Mouse (Mus musculus): Measurements from ENCODE around the gene Prpf19. TPM values are rescaled to one million over a fixed set of nuclear protein-coding genes. Genes with fewer than 3 reads are reported as not detected.

Prpf19 gene
- total RNA-seq, 1 experiment from 2014 or later, result 32.0 TPM

Other genes with a start within 250 kb of the Prpf19 start
- not detected in 2 replicates for gene Pga5, start 217.2 kb upstream of the Prpf19 start, total RNA-seq (2017)
- gene Vps37c, start 206.5 kb upstream of the Prpf19 start, total RNA-seq (2017), result 21.0 and 25.6 TPM in 2 replicates
- 16.7 and 18.7 TPM in 2 replicates for gene Cd5, start 156.2 kb upstream of the Prpf19 start, total RNA-seq (2017)
- 10.7 and 11.2 TPM in 2 replicates for gene Cd6, start 65.2 kb upstream of the Prpf19 start, total RNA-seq (2017)
- gene Slc15a3, start 55.5 kb upstream of the Prpf19 start, total RNA-seq (2017), result 54.1 and 61.9 TPM in 2 replicates
- 1.5 and 2.1 TPM in 2 replicates for gene Tmem132a, start 25.3 kb upstream of the Prpf19 start, total RNA-seq (2017)
- gene Tmem109, start 13.2 kb upstream of the Prpf19 start, total RNA-seq (2017), result 11.5 and 17.2 TPM in 2 replicates
- gene Zp1, start 25.4 kb downstream of the Prpf19 start, total RNA-seq (2017), result not detected in 2 replicates
- 0.23 and 0.74 TPM in 2 replicates for gene Ptgdr2, start 41.9 kb downstream of the Prpf19 start, total RNA-seq (2017)
- gene Ccdc86, start 54.0 kb downstream of the Prpf19 start, total RNA-seq (2017), result 11.7 and 14.3 TPM in 2 replicates
- gene Ms4a10, start 79.4 kb downstream of the Prpf19 start, total RNA-seq (2017), result not detected in 2 replicates
- gene Ms4a15, start 98.0 kb downstream of the Prpf19 start, total RNA-seq (2017), result not detected in 2 replicates
- gene Ms4a18, start 122.8 kb downstream of the Prpf19 start, total RNA-seq (2017), result not detected in 2 replicates
- gene Ms4a8a, start 185.9 kb downstream of the Prpf19 start, total RNA-seq (2017), result 1.4 and 3.6 TPM in 2 replicates
- gene 1700017D01Rik, start 235.6 kb downstream of the Prpf19 start, total RNA-seq (2017), result not detected in 2 replicates

Measured in neutrophil, adult 5-6 weeks (primary cell).